Mouse (Mus musculus): ENCODE measurements around the gene Ankmy1. TPM values are rescaled to one million over a fixed set of nuclear protein-coding genes. Genes with fewer than 3 reads are reported as not detected.
A peak's percentile ranks its signal among the peaks of the same experiment; 100 is the strongest.

Ankmy1 gene
- polyA plus RNA-seq, 1 experiment from 2014 or later = 0.18 TPM

- Histone ChIP-seq H3K36me3 (no peaks in the 10 kb centered on the region), H3K4me1 (replicated peaks) (no peaks in the 10 kb centered on the region), H3K27ac (ENCODE audit: poor library complexity, severe bottlenecking) (no peak overlapping the region), H3K4me3 (no peak overlapping the region), H3K4me2 (no peak overlapping the region), H3K27me3 (replicated peaks) (0 out of 2 replicates have a peak, but pooled peaks cover 5% of the 10 kb centered on the region), H3K9ac (no peak overlapping the region), H3K9me3 (replicated peaks) (peaks cover 4% of the 10 kb centered on the region)
- WGBS = 50% methylated on average over 5 of the region's 5 CpGs
- ATAC-seq (ENCODE audit: insufficient number of reproducible peaks, low FRiP score) = no peak
Observed at GRCm38 (mm10) chr1:92814319-92814718, 88.4 kb downstream of the Ankmy1 start.

MicroRNAs encoded within 50 kb of the gene (microRNA counts, 519-probe panel; counts per million panel counts)
- microRNA mmu-miR-149 = 5,194 counts per million, percentile 60 among the panel's probes with 10 or more counts

Small RNA genes within 50 kb of the gene (microRNA-seq; reads per million reads assigned to microRNA genes)
- 3,038 reads per million, percentile 87 among the genes with 10 or more reads in this experiment for gene Mir149

Other genes starting within 250 kb of the Ankmy1 start
- gene Gpc1, start 71.3 kb downstream of the Ankmy1 start, polyA plus RNA-seq (2016; fragmentation: Nextera tagmentation; extraction: Ambion mirVana) = 67.2 and 70.3 TPM in 2 replicates
- gene Dusp28, start 4.1 kb upstream of the Ankmy1 start, polyA plus RNA-seq (2016; fragmentation: Nextera tagmentation; extraction: Ambion mirVana) = 10.3 and 11.0 TPM in 2 replicates
- 37.2 and 38.9 TPM in 2 replicates for gene Rnpepl1, start 7.9 kb upstream of the Ankmy1 start, polyA plus RNA-seq (2016; fragmentation: Nextera tagmentation; extraction: Ambion mirVana)
- 18.2 and 19.1 TPM in 2 replicates for gene Capn10, start 31.5 kb upstream of the Ankmy1 start, polyA plus RNA-seq (2016; fragmentation: Nextera tagmentation; extraction: Ambion mirVana)
- 0.35 and 1.0 TPM in 2 replicates for gene Gpr35, start 48.0 kb upstream of the Ankmy1 start, polyA plus RNA-seq (2016; fragmentation: Nextera tagmentation; extraction: Ambion mirVana)
- gene Aqp12, start 103.4 kb upstream of the Ankmy1 start, polyA plus RNA-seq (2016; fragmentation: Nextera tagmentation; extraction: Ambion mirVana) = not detected in 2 replicates
- gene Kif1a, start 199.0 kb upstream of the Ankmy1 start, polyA plus RNA-seq (2016; fragmentation: Nextera tagmentation; extraction: Ambion mirVana) = 7.4 and 7.7 TPM in 2 replicates
- not detected in 2 replicates for gene Agxt, start 232.3 kb upstream of the Ankmy1 start, polyA plus RNA-seq (2016; fragmentation: Nextera tagmentation; extraction: Ambion mirVana)